Mouse (Mus musculus): ENCODE data around the gene Il1rapl2. TPM values are rescaled to one million over a fixed set of nuclear protein-coding genes. Genes with fewer than 3 reads are reported as not detected.

The Il1rapl2 gene
- polyA plus RNA-seq, 1 experiment from 2014 or later, result not detected

DNA sequence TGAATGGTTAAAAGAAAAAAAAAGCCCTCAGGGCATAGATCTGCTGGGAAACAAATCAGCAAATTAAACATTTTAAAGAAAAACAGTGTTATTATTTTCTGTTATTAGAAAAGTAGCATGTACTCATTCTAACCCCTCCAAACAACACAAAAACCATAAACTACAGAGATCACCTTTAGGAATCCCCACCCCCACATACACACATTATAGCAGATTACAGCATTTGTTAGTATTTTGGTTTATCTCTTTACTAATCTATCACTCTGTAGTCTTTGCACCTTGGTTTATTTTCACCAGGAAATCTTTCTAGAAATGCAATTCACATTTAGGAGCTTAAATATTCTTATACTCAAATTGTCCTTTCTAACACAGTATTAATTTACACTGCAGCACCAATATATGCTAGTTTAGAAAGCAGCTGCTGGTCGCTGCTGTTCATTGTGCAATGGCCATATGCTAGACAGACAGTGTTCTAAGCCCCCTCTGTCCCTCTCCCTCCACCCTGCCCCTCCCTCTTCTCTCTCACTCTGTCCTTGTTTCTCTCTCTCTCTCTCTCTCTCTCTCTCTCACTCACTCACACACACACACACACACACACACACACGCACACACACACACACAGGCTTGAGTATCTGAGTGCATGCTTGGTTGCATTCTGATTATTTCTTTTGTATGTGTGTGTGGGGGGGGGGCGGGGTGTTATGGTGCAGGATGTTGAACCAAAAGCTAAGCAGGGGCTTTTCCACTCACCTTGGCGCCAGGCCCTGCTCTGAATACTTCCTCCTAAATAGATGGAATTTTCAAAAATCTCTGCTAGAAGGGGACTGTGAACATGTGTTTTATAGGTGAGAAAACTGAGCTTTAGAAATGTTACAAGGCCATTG, 236.1 kb downstream of the Il1rapl2 start:
- Histone ChIP-seq H3K27me3 (no peaks in the 10 kb centered on the region), H3K36me3 (replicated peaks) (no peaks in the 10 kb centered on the region), H3K27ac (replicated peaks) (no peak overlapping the region), H3K9ac (no peak overlapping the region), H3K4me3 (replicated peaks) (no peak overlapping the region), H3K4me1 (replicated peaks) (no peaks in the 10 kb centered on the region), H3K4me2 (no peak overlapping the region), H3K9me3 (replicated peaks) (no peaks in the 10 kb centered on the region)
- ATAC-seq (ENCODE audit: insufficient read depth), result no peak
- WGBS (ENCODE audit: insufficient replicate concordance), result 61% methylated on average over 4 of the region's 4 CpGs

DNA sequence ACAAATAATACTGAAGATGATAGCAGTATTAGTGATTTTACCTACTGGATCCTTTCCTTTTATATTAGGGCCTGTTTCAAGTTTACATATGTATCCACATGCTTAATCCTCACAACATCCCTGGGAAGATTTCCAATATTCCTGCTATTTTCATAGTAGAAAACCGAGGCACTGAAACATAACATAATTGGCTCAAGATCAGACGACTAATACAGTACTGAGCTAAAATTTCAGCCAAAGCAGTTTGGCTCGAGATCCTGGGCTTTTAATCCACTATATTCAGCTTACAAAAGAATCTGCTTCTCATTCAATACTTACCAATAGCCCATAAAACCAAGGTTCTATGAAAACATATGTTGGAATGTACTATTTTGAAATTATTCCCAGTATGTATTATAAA, 239.1 kb downstream of the Il1rapl2 start:
- no peak overlapping the region for H3K27ac ChIP-seq (replicated peaks)
- 33% methylated on average over 3 of the region's 3 CpGs for WGBS (ENCODE audit: insufficient replicate concordance)
- H3K4me1 ChIP-seq (replicated peaks), result no peaks in the 10 kb centered on the region
- H3K9me3 ChIP-seq (replicated peaks), result no peaks in the 10 kb centered on the region
- H3K36me3 ChIP-seq (replicated peaks), result no peaks in the 10 kb centered on the region
- no peak overlapping the region for H3K4me2 ChIP-seq
- no peak overlapping the region for H3K9ac ChIP-seq
- ATAC-seq (ENCODE audit: insufficient read depth), result no peak
- no peak overlapping the region for H3K4me3 ChIP-seq (replicated peaks)
- no peaks in the 10 kb centered on the region for H3K27me3 ChIP-seq

DNA sequence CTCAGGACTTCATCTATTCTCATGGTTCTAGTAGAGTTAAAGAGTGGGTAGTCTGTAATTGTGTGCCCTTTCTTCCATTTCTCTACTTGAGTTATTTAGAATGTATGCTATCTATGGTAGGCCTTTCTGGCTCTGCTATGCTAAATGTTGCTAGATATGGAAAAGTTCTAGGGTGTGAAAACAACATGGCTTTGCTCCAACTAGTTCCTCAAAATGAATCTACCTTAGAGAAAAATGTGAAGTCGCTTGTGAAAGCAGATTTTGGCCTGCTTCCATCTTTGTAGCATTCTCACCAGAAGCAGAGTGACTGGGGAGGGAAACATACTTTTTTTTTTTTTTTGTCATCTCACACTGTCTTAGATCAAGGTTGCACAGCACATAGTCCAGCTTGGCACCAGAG, 241.7 kb downstream of the Il1rapl2 start:
- no peak for ATAC-seq (ENCODE audit: insufficient read depth)
- H3K36me3 ChIP-seq (replicated peaks), result no peaks in the 10 kb centered on the region
- H3K9me3 ChIP-seq (replicated peaks), result no peaks in the 10 kb centered on the region
- H3K4me1 ChIP-seq (replicated peaks), result no peaks in the 10 kb centered on the region
- H3K27ac ChIP-seq (replicated peaks), result no peak overlapping the region
- H3K4me2 ChIP-seq, result no peak overlapping the region
- H3K9ac ChIP-seq, result no peak overlapping the region
- H3K4me3 ChIP-seq (replicated peaks), result no peak overlapping the region
- 43% methylated on average over 1 of the region's 1 CpGs for WGBS (ENCODE audit: insufficient replicate concordance)
- H3K27me3 ChIP-seq, result no peaks in the 10 kb centered on the region

DNA sequence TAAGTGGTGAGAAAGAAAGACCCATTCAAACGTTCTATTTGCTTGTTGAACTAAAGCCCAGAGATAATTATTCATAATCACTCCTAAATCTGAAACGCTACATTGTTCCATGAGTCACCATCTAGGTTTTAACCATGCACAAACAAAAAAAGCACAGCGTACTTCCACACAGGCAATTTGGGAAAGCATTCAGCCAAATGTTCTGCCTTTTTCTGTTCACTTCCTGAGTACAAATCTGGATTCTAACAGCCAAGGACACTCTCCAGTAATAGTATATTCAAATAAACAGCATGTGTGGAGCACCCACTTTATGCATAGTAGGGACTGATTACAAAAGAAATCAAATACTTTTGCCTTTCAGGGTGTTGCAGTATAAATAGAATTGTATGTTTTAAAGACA, 278.5 kb downstream of the Il1rapl2 start:
- no peak overlapping the region for H3K4me3 ChIP-seq (replicated peaks)
- no peak overlapping the region for H3K4me2 ChIP-seq
- H3K9ac ChIP-seq, result no peak overlapping the region
- H3K4me1 ChIP-seq (replicated peaks), result no peaks in the 10 kb centered on the region
- H3K27ac ChIP-seq (replicated peaks), result no peak overlapping the region
- WGBS (ENCODE audit: insufficient replicate concordance), result 45% methylated on average over 3 of the region's 3 CpGs
- no peaks in the 10 kb centered on the region for H3K36me3 ChIP-seq (replicated peaks)
- H3K27me3 ChIP-seq, result no peaks in the 10 kb centered on the region
- H3K9me3 ChIP-seq (replicated peaks), result no peaks in the 10 kb centered on the region
- ATAC-seq (ENCODE audit: insufficient read depth), result no peak

DNA sequence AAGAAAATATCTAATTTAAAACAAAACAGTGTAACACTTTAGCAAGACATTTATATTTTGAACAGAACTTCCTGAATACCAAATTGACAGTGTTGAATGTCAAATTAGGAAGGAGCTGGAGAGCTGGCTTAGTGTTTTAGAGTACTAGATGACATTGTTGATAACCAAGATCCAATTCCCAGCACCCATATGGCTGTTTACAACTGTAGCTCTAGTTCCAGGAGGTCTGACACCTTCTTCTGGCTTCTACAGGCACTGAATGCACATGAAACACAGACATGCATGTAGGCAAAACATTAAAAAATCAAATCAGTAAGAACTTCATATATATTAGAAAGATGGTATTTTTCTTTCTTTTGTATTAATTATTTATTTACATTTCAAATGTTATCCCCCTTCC, 353.1 kb downstream of the Il1rapl2 start:
- Histone ChIP-seq H3K27ac (replicated peaks) (no peak overlapping the region), H3K9ac (no peak overlapping the region), H3K27me3 (no peaks in the 10 kb centered on the region), H3K9me3 (replicated peaks) (no peaks in the 10 kb centered on the region), H3K36me3 (replicated peaks) (no peaks in the 10 kb centered on the region), H3K4me2 (no peak overlapping the region), H3K4me1 (replicated peaks) (no peaks in the 10 kb centered on the region), H3K4me3 (replicated peaks) (no peak overlapping the region)
- no peak for ATAC-seq (ENCODE audit: insufficient read depth)

DNA sequence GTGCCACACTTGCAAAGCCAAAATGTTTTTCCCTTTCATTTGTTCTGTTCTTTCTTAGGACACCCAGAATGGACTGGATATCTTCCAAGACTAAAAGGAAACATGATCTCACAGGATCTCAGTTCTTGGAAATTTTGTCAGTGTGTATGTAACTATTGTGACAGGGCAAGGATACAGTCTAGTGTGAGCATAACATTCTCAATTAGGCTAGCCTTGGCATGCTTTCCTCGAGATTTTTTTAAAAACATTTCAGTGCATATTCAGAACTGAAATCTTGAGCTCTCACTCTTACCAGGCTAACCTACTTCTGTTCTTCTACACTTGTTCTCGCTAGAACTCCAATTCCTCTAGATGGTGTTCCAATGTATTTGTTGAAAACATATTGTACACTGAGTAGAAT, 356.4 kb downstream of the Il1rapl2 start:
- Histone ChIP-seq H3K4me2 (no peak overlapping the region), H3K9ac (no peak overlapping the region), H3K4me1 (replicated peaks) (no peaks in the 10 kb centered on the region), H3K9me3 (replicated peaks) (no peaks in the 10 kb centered on the region), H3K4me3 (replicated peaks) (no peak overlapping the region), H3K27me3 (no peaks in the 10 kb centered on the region), H3K36me3 (replicated peaks) (no peaks in the 10 kb centered on the region), H3K27ac (replicated peaks) (no peak overlapping the region)
- ATAC-seq (ENCODE audit: insufficient read depth), result no peak
- WGBS (ENCODE audit: insufficient replicate concordance), result 34% methylated on average over 2 of the region's 2 CpGs

DNA sequence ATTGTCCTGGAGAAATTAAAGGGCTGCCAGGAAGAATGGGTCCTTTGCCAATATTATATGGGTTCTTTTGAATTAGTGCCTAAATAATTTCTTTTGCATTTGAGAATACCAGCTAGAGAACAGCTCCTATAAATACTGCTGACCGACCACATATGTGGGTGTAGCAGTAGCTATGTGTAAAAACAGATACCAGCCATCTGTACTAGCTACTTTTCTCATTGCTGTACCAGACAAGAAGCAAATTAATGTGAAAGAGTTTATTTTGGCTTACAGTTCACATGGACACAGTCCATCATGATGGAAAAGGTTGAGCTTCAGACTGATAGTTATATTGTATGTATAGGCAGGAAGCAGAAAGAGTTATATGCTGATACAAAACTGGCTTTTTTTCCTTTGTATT, 377.3 kb downstream of the Il1rapl2 start:
- H3K4me2 ChIP-seq, result no peak overlapping the region
- no peaks in the 10 kb centered on the region for H3K9me3 ChIP-seq (replicated peaks)
- ATAC-seq (ENCODE audit: insufficient read depth), result no peak
- H3K4me1 ChIP-seq (replicated peaks), result no peaks in the 10 kb centered on the region
- H3K4me3 ChIP-seq (replicated peaks), result no peak overlapping the region
- no peak overlapping the region for H3K27ac ChIP-seq (replicated peaks)
- WGBS (ENCODE audit: insufficient replicate concordance), result 50% methylated on average over 1 of the region's 1 CpGs
- no peak overlapping the region for H3K9ac ChIP-seq
- H3K27me3 ChIP-seq, result no peaks in the 10 kb centered on the region
- H3K36me3 ChIP-seq (replicated peaks), result no peaks in the 10 kb centered on the region

DNA sequence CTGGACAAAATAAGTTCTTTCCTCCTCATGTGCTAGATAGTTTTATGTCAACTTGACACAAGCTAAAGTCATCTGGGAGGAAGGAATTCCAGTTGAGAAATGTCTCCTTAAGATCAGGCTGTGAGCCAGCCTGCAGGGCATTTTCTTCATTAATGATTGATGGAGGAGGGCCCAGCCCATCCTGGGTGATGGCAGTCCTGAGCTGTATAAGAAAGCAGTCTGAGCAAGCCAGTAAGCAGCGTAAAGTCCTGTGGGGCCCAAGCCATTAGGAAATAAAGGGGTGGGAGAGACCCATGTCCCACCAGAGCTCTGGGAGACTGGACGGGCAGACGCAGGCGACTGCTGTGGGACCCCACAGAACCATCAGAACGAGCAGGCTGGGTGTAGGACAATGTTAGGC, 400.9 kb downstream of the Il1rapl2 start:
- no peak for ATAC-seq (ENCODE audit: insufficient read depth)
- Histone ChIP-seq H3K9me3 (replicated peaks) (no peaks in the 10 kb centered on the region), H3K4me3 (replicated peaks) (no peak overlapping the region), H3K9ac (no peak overlapping the region), H3K36me3 (replicated peaks) (no peaks in the 10 kb centered on the region), H3K27me3 (no peaks in the 10 kb centered on the region), H3K4me2 (no peak overlapping the region), H3K4me1 (replicated peaks) (no peaks in the 10 kb centered on the region), H3K27ac (replicated peaks) (no peak overlapping the region)
- 54% methylated on average over 5 of the region's 5 CpGs for WGBS (ENCODE audit: insufficient replicate concordance)

DNA sequence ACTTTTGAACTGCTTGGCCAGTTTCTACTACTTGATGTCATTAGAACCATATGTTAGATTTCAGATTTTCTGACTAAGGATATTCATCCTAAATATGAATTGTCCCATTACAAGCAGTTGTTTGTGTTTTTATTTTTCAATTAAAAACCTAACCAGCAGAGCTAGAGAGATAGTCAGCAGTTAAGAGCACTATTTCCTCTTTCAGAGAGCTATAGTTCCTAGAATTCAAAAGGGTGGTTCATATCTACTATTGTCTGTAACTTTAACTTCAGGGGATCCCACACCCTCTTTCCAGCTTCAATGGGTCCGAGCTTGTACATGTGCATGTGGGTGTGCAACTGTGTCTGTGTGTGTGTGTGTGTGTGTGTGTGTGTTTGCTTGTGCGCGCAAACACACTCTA, 472.7 kb downstream of the Il1rapl2 start:
- no peaks in the 10 kb centered on the region for H3K4me1 ChIP-seq (replicated peaks)
- H3K9me3 ChIP-seq (replicated peaks), result no peaks in the 10 kb centered on the region
- H3K27me3 ChIP-seq, result no peaks in the 10 kb centered on the region
- H3K4me3 ChIP-seq (replicated peaks), result no peak overlapping the region
- H3K4me2 ChIP-seq, result no peak overlapping the region
- no peaks in the 10 kb centered on the region for H3K36me3 ChIP-seq (replicated peaks)
- WGBS (ENCODE audit: insufficient replicate concordance), result 77% methylated on average over 3 of the region's 3 CpGs
- H3K9ac ChIP-seq, result no peak overlapping the region
- H3K27ac ChIP-seq (replicated peaks), result no peak overlapping the region
- no peak for ATAC-seq (ENCODE audit: insufficient read depth)

DNA sequence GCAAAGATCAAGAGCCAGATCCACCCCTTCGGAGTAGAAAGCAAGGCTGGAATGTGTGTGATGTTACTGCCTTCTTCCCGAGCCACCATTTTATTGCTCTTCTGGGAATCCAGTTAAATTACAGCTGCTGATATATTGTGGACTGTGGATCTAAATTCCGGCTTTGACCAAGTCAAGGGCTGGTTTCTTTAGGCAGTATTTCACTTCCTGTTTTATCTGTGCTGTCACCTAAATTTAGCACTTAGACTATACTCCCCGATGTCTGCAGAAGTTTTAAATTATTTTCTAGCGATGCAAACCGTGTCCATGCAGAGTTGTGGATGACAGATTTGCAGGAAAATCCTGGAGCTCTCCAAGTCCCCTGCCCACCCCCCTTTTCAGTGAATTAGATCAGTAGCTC, 533.5 kb downstream of the Il1rapl2 start:
- H3K4me3 ChIP-seq (replicated peaks), result no peak overlapping the region
- H3K4me1 ChIP-seq (replicated peaks), result no peaks in the 10 kb centered on the region
- no peaks in the 10 kb centered on the region for H3K36me3 ChIP-seq (replicated peaks)
- no peak overlapping the region for H3K4me2 ChIP-seq
- WGBS (ENCODE audit: insufficient replicate concordance), result 45% methylated on average over 6 of the region's 6 CpGs
- no peaks in the 10 kb centered on the region for H3K27me3 ChIP-seq
- H3K27ac ChIP-seq (replicated peaks), result no peak overlapping the region
- H3K9me3 ChIP-seq (replicated peaks), result no peaks in the 10 kb centered on the region
- ATAC-seq (ENCODE audit: insufficient read depth), result no peak
- no peak overlapping the region for H3K9ac ChIP-seq

DNA sequence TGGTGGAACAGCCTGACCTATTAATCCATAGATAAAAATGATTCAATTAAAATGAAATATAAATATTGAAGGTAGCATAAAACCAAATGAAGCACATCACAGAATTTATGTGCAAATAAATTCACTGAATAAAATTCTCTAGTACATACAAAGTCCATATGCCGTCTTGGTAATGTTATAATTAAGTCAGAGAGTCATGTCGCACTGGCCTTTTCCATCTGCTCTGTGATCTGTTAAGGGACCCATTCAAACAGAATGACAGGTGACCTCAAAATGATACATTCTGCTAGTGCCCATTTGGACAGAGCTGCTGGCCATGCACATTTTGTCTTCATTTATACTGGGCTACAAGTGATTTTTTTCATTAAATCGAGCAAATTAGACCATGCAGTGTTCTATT, 534.3 kb downstream of the Il1rapl2 start:
- no peaks in the 10 kb centered on the region for H3K9me3 ChIP-seq (replicated peaks)
- H3K4me2 ChIP-seq, result no peak overlapping the region
- H3K9ac ChIP-seq, result no peak overlapping the region
- WGBS (ENCODE audit: insufficient replicate concordance), result 56% methylated on average over 3 of the region's 3 CpGs
- H3K27me3 ChIP-seq, result no peaks in the 10 kb centered on the region
- H3K36me3 ChIP-seq (replicated peaks), result no peaks in the 10 kb centered on the region
- H3K27ac ChIP-seq (replicated peaks), result no peak overlapping the region
- H3K4me1 ChIP-seq (replicated peaks), result no peaks in the 10 kb centered on the region
- H3K4me3 ChIP-seq (replicated peaks), result no peak overlapping the region
- ATAC-seq (ENCODE audit: insufficient read depth), result no peak

DNA sequence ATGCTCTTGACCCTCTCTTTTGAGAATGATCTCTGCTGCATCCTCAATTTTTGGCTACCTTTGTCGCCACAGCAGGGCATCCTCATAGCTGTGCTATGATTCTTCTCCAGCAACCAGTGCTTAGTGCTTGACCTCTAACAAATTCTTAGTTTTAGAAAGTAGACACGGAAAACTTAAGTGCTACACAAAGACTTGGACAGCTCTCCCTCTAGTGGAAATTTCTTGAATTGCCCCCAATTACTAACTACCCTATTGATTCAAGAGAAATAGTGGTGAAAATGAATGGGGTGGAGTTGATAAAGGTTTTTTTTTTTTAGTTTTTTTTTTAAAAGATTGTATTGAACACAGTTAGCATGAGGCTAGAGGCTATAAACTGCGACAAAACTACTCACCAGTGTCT, 599.7 kb downstream of the Il1rapl2 start:
- H3K4me1 ChIP-seq (replicated peaks), result no peaks in the 10 kb centered on the region
- no peaks in the 10 kb centered on the region for H3K27me3 ChIP-seq
- no peak overlapping the region for H3K4me2 ChIP-seq
- no peak overlapping the region for H3K9ac ChIP-seq
- H3K4me3 ChIP-seq (replicated peaks), result no peak overlapping the region
- H3K9me3 ChIP-seq (replicated peaks), result no peaks in the 10 kb centered on the region
- 11% methylated on average over 3 of the region's 3 CpGs for WGBS (ENCODE audit: insufficient replicate concordance)
- ATAC-seq (ENCODE audit: insufficient read depth), result no peak
- H3K27ac ChIP-seq (replicated peaks), result no peak overlapping the region
- no peaks in the 10 kb centered on the region for H3K36me3 ChIP-seq (replicated peaks)

Data from liver, embryonic 15.5 days (tissue).